Mouse (Mus musculus) retina, embryonic 14.5 days (tissue): ENCODE measurements around the gene Kirrel.

ENCODE experiments used
- DNase-seq: peaks from one replicate; pipeline ENCODE4 v3.0.0-alpha.2; 2015; ENCODE audit warnings: low spot score

Gene Kirrel

GRCm38 (mm10) chr3:87167621-87168020 is 6.9 kb downstream of the Kirrel start:
- DNase-seq: no peak

- DNase-seq: no peak
Observed at GRCm38 (mm10) chr3:87165291-87165881, 9.2 kb downstream of the Kirrel start.

GRCm38 (mm10) chr3:87164099-87164815 is 10.3 kb downstream of the Kirrel start:
- no peak for DNase-seq

- no peak for DNase-seq
Observed at GRCm38 (mm10) chr3:87163116-87163515, 11.4 kb downstream of the Kirrel start.

- no peak for DNase-seq
Observed at GRCm38 (mm10) chr3:87162380-87162779, 12.2 kb downstream of the Kirrel start.

GRCm38 (mm10) chr3:87161601-87162000 is 12.9 kb downstream of the Kirrel start:
- no peak for DNase-seq

- DNase-seq: no peak
Observed at GRCm38 (mm10) chr3:87160819-87161509, 13.6 kb downstream of the Kirrel start.

- no peak for DNase-seq
Observed at GRCm38 (mm10) chr3:87159190-87159589, 15.4 kb downstream of the Kirrel start.

GRCm38 (mm10) chr3:87157767-87158291 is 16.7 kb downstream of the Kirrel start:
- DNase-seq: no peak

- DNase-seq: no peak
Observed at GRCm38 (mm10) chr3:87157297-87157696, 17.2 kb downstream of the Kirrel start.

GRCm38 (mm10) chr3:87154398-87155287 is 19.9 kb downstream of the Kirrel start:
- DNase-seq: no peak

GRCm38 (mm10) chr3:87153038-87153437 is 21.5 kb downstream of the Kirrel start:
- DNase-seq: no peak

GRCm38 (mm10) chr3:87152111-87152738 is 22.3 kb downstream of the Kirrel start:
- no peak for DNase-seq

GRCm38 (mm10) chr3:87151294-87151826 is 23.2 kb downstream of the Kirrel start:
- DNase-seq: no peak

- peak; percentile 71 for DNase-seq
Observed at GRCm38 (mm10) chr3:87150689-87151244, 23.8 kb downstream of the Kirrel start.

GRCm38 (mm10) chr3:87150056-87150688 is 24.4 kb downstream of the Kirrel start:
- no peak for DNase-seq

- no peak for DNase-seq
Observed at GRCm38 (mm10) chr3:87149425-87149824, 25.1 kb downstream of the Kirrel start.

- no peak for DNase-seq
Observed at GRCm38 (mm10) chr3:87144476-87145240, 29.9 kb downstream of the Kirrel start.

GRCm38 (mm10) chr3:87140284-87140683 is 34.3 kb downstream of the Kirrel start:
- no peak for DNase-seq

GRCm38 (mm10) chr3:87136782-87137181 is 37.8 kb downstream of the Kirrel start:
- DNase-seq: no peak
